Mouse (Mus musculus): ENCODE measurements around the gene Olfr263. TPM values are rescaled to one million over a fixed set of nuclear protein-coding genes. Genes with fewer than 3 reads are reported as not detected.
A peak's percentile ranks its signal among the peaks of the same experiment; 100 is the strongest.
"Not testable (repeated sequence)": the region's sequence is repeated elsewhere in the genome, so short reads cannot be mapped to it uniquely, and the experiment has no call there.

The Olfr263 gene
- not detected for total RNA-seq (2021)
- long read RNA-seq, experiment 1: 0 reads
- long read RNA-seq, experiment 2: 0 reads

DNA sequence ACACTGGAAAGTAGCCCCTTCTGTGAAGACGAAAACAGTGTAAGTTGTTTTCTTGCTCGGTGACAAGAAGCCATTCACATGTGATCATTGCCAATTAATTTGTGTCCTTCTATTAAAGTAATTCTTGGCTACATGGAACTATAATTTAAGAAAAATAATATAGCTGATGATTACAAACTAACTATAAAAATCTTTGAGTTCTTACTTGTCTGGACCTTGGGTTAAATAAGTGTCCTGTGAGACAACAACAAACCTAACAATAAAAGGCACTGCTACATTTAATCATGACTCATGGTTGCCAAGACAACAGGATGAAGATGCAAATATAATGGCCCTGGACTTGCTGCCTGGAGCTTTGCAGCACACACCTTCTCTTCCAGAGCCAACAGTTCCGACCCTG lies at the start of gene Olfr263:
TSS of gene Olfr263 (plus strand) at position 301 of the 400 bp plus-strand sequence.
- not testable (repeated sequence) for DNase-seq

DNA sequence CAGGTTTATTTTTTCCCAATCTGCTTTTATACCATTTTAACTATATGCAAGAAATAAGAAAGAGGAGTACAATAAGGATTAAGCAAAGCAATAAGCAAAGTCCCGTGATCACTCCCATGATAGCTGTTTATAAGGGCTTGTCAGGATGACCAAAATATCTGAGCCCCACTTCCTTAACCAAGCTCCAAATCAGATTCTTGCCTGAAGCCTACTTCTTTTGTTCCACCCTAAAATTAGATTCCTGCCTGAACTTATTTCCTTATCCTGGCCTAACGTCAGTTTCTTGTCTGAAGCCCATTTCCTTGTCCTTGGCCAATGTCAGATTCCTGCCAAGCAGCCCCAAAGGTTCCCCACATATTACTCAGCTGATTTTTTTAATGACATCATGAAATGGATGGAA lies 46.8 kb upstream of the Olfr263 start:
- no peak for DNase-seq

GRCm38 (mm10) chr13:21109759-21110158 lies 19.7 kb upstream of the Olfr263 start:
- DNase-seq: no peak

- no peak for DNase-seq
Observed at GRCm38 (mm10) chr13:21110441-21110840, 19.0 kb upstream of the Olfr263 start.

DNA sequence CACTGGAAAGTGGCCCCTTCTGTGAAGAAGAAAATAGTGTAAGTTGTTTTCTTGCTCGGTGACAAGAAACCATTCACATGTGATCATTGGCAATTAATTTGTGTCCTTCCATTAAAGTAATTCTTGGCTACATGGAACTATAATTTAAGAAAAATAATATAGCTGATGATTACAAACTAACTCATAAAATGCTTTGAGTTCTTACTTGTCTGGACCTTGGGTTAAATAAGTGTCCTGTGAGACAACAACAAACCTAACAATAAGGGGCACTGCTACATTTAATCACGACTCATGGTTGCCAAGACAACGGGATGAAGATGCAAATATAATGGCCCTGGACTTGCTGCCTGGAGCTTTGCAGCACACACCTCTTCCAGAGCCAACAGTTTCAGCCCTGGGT lies 18.3 kb upstream of the Olfr263 start, which contains the start of gene Olfr1369-ps1:
TSS of gene Olfr1369-ps1 (plus strand) at position 301 of the 400 bp plus-strand sequence.
- DNase-seq: not testable (repeated sequence)

GRCm38 (mm10) chr13:21114121-21114520 lies 15.3 kb upstream of the Olfr263 start:
- no peak for DNase-seq

DNA sequence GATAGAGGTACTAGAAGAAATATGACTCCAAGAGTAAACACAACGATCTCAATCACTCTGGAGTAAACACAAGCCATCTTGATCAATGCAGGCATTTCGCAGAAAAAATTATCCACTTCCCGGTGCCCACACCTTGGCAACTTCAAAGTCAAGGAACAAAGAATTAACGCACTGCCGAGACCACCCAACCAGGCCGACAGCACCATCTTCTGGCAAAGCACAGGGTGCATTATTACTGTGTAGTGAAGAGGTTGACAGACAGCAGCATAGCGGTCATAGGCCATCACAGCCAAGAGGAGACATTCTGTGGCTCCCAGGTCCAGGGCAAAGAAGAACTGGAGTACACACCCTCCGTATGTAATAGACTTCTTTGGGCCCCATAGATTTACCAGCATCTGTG lies 13.0 kb downstream of the Olfr263 start:
- peak; percentile 20 for DNase-seq

GRCm38 (mm10) chr13:21145767-21146166 lies 16.3 kb downstream of the Olfr263 start, which contains the start of gene Olfr1368:
Gene Olfr1368 (minus strand): TSS chr13:21145867.
- no peak for DNase-seq

DNA sequence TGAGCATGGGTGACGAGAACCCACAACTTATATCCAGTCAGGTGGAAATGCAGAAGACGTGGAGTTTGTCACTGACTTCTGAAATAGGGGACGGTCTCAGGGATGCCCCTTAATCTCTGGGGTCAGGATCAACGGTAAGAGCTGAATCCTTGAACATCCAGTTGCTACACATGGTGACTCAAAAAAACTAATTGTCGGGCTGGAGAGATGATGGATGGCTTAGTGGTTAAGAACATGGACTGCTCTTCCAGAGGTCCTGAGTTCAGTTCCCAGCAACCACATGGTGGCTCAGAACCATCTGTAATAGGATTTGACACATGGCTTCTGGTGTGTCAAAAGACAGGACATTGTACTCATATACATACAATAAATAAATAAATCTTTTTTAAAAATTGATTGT lies 26.4 kb downstream of the Olfr263 start:
- DNase-seq: no peak

- no peak for DNase-seq
Observed at GRCm38 (mm10) chr13:21158071-21158470, 28.6 kb downstream of the Olfr263 start.

GRCm38 (mm10) chr13:21158785-21159474 lies 29.5 kb downstream of the Olfr263 start:
- DNase-seq: peak; percentile 92

GRCm38 (mm10) chr13:21159475-21159819 lies 30.0 kb downstream of the Olfr263 start:
- DNase-seq: peak; percentile 24

DNA sequence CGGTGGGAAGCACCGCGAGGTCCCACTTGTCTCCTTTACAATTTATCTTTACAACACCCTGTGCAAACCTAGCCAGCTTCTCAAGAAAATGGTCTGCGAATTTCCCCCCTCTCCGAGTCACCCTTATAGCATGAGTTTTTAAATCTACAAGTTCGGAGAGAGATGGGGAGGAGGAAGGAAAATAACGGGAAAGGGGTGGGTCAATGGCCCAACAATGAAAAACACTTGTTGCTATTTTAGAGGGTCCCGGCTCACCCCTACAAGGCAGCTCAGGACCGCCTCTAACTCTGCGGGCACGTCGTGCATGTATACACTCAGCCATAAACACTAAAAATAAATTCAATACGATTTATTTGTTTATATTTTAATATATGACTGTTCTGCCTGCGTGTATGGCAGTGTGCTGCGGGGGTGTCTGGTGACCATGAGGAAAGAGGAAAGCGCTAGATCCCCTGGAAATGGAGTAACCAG lies 30.6 kb downstream of the Olfr263 start:
- peak; percentile 20 for DNase-seq

DNA sequence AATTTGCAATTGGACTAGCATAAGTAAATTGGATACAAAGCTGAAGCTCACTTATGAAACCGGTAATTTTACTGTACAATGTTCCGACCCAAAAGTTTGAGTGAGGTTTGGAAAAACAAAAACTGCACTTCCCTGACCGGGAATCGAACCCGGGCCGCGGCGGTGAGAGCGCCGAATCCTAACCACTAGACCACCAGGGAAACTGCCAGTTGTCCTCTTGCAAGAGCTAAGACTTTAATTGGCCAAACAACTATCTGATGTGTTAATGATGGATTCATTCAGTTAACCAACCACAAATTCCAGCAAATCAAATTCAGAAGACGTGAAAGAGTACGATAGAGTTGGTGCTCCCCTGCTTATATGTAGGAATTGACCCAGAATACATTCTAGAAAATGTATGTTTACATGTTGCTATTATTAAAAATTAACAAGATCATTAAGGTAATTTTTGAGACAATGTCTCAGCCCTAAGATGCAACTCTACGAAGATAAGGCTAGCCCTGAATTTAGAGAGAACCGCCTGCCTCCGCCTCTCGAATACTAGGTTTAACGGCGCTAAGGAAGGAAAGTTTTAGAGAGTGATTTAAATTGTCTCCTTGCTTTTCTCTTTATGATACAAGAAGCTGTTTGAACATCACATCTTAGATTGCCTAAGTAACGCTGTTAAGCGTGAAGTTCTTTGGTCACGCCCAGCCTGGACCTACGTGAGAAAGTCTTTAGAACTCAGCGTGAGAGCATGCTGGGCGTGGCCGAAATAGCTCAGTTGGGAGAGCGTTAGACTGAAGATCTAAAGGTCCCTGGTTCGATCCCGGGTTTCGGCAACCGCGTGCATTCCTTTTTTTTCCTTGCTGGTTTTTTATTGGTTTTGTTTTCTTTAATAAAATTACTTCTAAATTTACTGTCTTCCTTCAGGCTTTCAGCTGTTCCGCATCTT lies 31.5 kb downstream of the Olfr263 start:
- peak; percentile 96 for DNase-seq

DNA sequence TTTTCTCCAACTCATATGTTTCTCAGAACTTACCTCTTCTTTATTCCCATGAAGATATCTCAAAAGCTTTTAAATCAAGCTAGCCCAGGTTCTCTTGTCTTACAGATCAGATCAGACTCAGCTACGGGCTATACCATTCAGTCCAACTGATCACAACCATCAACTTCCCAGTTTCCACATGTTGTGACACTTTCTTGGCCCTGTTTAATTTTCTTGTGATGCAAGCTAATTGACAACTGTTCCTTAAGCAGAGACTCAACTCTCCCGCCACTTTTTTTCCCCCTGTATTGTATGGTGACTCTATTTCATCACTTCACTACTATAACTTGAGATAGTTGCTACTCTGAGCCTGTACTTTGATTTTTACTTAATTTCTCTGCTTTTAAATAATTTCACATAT lies 32.2 kb downstream of the Olfr263 start:
- no peak for DNase-seq

- peak; percentile 18 for DNase-seq
Observed at GRCm38 (mm10) chr13:21162591-21162990, 33.2 kb downstream of the Olfr263 start.

DNA sequence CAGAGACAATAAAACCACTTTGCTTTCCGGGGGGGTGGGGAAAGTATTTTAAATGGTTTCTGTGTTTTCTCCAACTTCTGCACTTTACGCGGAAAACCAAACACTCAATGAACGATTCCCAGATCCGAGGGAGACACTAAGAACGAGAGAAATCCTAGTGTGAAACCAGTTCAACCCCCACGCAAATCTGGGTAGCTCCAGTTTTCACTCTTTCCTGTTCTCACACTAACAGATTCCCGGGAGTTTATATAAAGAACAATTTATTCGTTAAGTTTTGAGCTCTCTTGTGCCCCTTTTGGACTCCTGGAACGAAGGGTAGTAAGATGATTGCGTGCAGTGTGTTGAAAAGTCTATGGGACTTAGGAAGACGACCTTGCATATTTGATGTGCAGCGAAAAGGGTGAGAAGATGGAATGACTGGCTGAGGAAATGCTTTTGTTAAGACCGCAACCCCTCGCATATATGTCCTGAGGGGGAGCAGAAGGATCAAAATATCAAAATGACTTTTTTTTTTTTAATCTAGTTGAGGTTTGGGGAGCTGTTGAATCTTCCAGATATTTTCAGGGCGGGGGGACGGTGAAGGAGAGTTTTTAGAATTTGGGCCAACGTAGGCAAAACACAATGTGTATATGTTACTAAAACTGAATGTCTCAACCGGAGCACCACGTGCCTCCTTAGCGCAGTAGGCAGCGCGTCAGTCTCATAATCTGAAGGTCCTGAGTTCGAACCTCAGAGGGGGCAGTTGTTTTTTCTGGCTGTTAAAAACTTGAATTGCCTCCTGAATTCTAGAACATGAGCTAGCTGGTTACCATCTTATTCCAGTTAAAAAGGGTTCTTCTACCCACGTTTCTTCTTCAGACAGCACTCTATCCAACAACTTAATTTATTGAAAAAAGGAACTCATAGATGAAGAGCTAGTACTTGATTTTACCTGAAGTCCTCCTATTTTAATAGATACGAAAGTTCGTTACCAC lies 37.8 kb downstream of the Olfr263 start:
- DNase-seq: peak; percentile 84

DNA sequence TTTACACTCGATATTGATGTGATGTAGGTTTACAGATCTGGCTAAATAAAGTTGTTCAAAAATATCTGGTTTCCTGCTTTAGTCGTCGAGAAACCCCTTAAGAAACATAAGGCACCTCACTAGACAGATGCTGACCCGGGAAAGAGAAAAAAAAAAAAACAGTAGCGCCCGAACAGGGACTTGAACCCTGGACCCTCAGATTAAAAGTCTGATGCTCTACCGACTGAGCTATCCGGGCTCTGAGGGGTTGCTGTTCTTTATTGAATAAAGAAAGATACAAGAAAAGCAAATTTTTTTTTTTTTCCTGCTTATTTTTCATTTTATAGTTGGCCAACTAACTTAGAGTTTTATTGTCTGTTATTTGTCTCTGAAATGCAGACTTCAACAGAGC lies 38.5 kb downstream of the Olfr263 start:
- DNase-seq: peak; percentile 45

DNA sequence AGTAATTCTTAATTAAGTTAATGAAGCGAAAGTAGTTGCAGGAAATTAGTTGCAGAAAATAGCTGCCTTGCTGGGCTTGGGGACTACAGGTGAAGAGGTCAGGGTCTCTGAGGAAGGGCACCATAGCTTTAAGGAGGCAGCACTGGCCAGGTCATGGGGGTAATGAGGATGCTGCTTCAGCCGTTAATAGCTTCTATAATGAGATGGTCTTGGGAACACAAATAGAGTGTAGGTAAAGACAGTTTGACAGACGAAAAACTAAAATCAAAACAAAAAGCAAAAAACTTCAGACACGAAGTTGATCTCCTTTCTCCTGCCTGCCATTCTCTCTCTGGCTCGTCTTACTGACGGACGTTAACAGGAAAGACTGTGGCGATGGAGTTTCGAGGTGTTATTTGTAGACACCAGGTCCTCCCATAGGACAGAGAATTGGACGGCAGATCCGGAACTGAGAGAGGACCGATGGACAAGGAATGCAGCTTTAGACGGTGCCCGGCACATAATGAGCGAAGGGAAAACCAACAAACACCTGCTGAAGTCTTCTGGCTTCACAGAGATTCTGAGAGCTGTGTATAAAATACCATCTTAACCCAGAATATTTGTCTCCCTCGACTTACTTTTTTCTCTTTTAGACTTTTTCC lies 39.1 kb downstream of the Olfr263 start:
- DNase-seq: peak; percentile 43

DNA sequence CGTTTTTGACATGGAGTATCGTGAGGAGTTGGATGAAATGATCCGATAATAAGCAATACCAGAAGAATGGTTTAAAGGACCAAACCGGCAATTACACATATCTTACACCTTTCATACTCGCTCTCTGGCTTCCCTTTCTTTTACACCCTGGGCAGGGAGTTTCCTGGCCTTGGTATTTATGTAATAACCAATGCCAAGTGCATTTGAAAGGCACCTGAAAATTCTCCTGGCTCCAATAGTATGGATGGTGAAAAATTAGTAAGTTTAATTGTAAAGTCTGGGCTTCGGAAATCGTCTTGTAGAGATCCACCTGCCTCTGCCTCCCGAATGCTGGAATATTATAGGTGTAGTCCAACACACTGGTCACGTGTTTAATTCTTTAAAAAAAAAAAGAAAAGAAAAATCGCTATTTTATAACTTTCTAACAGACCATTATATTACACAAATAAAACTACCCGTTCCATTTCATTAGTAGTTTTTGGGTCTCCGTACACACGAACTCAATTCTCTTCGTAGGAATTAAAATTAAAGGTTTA lies 39.8 kb downstream of the Olfr263 start:
- DNase-seq: no peak
